Mouse (Mus musculus) lung, postnatal 0 days (tissue): ENCODE data around the gene Hhat.

Experiments
- CTCF ChIP-seq: IDR thresholded peaks from 2 replicates; pipeline ENCODE4 v1.5.1; 2016; ENCODE audit warnings: antibody characterized with exemption, mild to moderate bottlenecking
- EP300 ChIP-seq: IDR thresholded peaks from 2 replicates; pipeline ENCODE4 v1.6.1; 2016; ENCODE audit warnings: antibody characterized with exemption, mild to moderate bottlenecking, control low read depth

- TF ChIP-seq EP300: no peak
- no peak for TF ChIP-seq CTCF
Measured at GRCm38 (mm10) chr1:192582921-192583320, 188.1 kb downstream of the Hhat start.
